Mouse (Mus musculus): Measurements from ENCODE around the gene Hhipl1. TPM values are rescaled to one million over a fixed set of nuclear protein-coding genes. Genes with fewer than 3 reads are reported as not detected.

The Hhipl1 gene
- polyA plus RNA-seq, 1 experiment from 2014 or later: 0.24 TPM

DNA sequence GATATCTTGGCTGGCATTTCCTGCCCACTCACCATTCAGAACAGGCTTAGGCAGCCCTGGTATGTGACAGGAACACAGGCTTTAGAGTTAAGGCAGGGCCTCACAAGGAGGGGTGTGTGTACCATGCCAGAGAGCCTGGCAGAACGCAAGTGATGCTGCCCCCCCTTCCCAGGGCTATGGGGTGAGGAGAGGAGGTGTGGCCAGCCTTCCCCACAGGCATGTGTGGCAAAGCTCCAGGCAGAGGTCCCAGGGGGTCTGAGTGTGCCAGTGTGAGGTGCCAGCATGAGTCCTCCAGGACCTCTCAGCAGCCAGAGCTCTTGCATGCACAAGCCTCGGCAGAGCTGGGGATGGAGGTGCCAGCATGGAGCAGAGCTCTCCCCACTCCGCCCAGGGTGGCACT lies 11.4 kb upstream of the Hhipl1 start:
- Histone ChIP-seq H3K4me3 (ENCODE audit: low read depth, low read length) (no peak overlapping the region), H3K36me3 (ENCODE audit: control insufficient read depth, insufficient read depth, low read length) (no peaks in the 10 kb centered on the region), H3K9me3 (ENCODE audit: control insufficient read depth, low read length) (no peaks in the 10 kb centered on the region), H3K4me2 (replicated peaks; ENCODE audit: low read depth) (no peak overlapping the region), H3K27me3 (ENCODE audit: control insufficient read depth, insufficient read depth, low read length) (no peaks in the 10 kb centered on the region), H3K9ac (ENCODE audit: low read length) (no peak overlapping the region), H3K4me1 (replicated peaks; ENCODE audit: control insufficient read depth, insufficient read depth) (no peaks in the 10 kb centered on the region), H3K27ac (replicated peaks) (no peak overlapping the region)
- ATAC-seq (ENCODE audit: low FRiP score, low TSS enrichment): peak; percentile 8; the same call in 1 of the 2 replicates
- DNase-seq (ENCODE audit: low spot score): no peak
- 56% methylated on average over 3 of the region's 3 CpGs for WGBS
- TF ChIP-seq EP300 (optimal IDR thresholded peaks at IDR 0.05): no peak
- no peak for TF ChIP-seq CTCF (IDR thresholded peaks at IDR 0.05; ENCODE audit: low read depth)

DNA sequence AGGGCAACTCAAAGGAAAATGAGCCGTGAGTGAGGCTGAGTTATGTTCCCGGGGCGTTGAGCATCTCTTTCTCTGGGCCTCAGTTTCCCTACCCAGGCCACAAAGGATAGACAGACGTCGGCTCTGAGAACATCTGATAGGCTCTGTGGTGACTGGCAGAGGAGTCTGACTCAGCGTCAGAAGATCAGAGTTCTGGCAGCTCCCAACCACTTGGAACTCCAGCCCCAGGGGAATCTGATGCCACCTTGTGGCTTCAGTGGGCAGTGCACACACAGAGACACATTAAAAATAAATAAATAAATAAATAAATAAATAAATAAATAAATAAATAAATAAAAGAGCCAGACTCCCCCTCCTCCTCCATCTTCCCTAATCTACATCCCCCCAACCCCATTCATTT lies 9.0 kb upstream of the Hhipl1 start:
- no peaks in the 10 kb centered on the region for H3K9me3 ChIP-seq (ENCODE audit: control insufficient read depth, low read length)
- no peaks in the 10 kb centered on the region for H3K36me3 ChIP-seq (ENCODE audit: control insufficient read depth, insufficient read depth, low read length)
- H3K27me3 ChIP-seq (ENCODE audit: control insufficient read depth, insufficient read depth, low read length): no peaks in the 10 kb centered on the region
- ATAC-seq (ENCODE audit: low FRiP score, low TSS enrichment): 0 out of 2 replicates have a peak, but pooled peaks have one; percentile 20
- TF ChIP-seq CTCF (IDR thresholded peaks at IDR 0.05; ENCODE audit: low read depth): peak; percentile 64
- no peak for TF ChIP-seq EP300 (optimal IDR thresholded peaks at IDR 0.05)
- WGBS: 76% methylated on average over 6 of the region's 6 CpGs
- H3K4me3 ChIP-seq (ENCODE audit: low read depth, low read length): no peak overlapping the region
- peak; percentile 41 for DNase-seq (ENCODE audit: low spot score)
- H3K4me2 ChIP-seq (replicated peaks; ENCODE audit: low read depth): no peak overlapping the region
- no peak overlapping the region for H3K9ac ChIP-seq (ENCODE audit: low read length)
- no peaks in the 10 kb centered on the region for H3K4me1 ChIP-seq (replicated peaks; ENCODE audit: control insufficient read depth, insufficient read depth)
- no peak overlapping the region for H3K27ac ChIP-seq (replicated peaks)

DNA sequence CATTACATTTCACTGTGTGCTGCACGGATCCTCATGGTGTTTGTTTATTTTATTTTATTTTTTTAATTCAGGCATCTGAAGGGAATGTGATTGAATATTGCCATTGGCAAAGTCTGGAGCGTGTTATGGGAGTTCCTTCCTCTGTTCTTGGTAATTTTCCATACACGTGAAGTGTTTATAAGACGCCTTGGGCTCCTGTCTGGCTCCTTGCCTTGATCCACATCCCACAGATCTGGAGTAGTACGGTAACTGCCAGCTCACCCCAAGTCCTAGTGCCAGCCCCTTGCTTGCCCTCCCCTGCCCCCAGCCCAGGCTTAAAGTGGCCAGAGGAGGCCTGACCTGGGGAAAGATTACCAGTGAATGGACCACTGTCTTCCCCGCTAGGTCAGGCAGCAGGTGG lies 5.1 kb upstream of the Hhipl1 start:
- H3K27ac ChIP-seq (replicated peaks): no peak overlapping the region
- peaks cover 2% of the 10 kb centered on the region; the same call in 1 of the 2 replicates for H3K4me1 ChIP-seq (replicated peaks; ENCODE audit: control insufficient read depth, insufficient read depth)
- no peak overlapping the region for H3K4me3 ChIP-seq (ENCODE audit: low read depth, low read length)
- no peaks in the 10 kb centered on the region for H3K9me3 ChIP-seq (ENCODE audit: control insufficient read depth, low read length)
- no peaks in the 10 kb centered on the region; the same call in 1 of the 2 replicates for H3K27me3 ChIP-seq (ENCODE audit: control insufficient read depth, insufficient read depth, low read length)
- TF ChIP-seq CTCF (IDR thresholded peaks at IDR 0.05; ENCODE audit: low read depth): no peak
- no peak for TF ChIP-seq EP300 (optimal IDR thresholded peaks at IDR 0.05)
- DNase-seq (ENCODE audit: low spot score) (no peak), ATAC-seq (ENCODE audit: low FRiP score, low TSS enrichment) (no peak)
- no peak overlapping the region for H3K4me2 ChIP-seq (replicated peaks; ENCODE audit: low read depth)
- 54% methylated on average over 6 of the region's 6 CpGs for WGBS
- H3K9ac ChIP-seq (ENCODE audit: low read length): no peak overlapping the region
- H3K36me3 ChIP-seq (ENCODE audit: control insufficient read depth, insufficient read depth, low read length): no peaks in the 10 kb centered on the region

DNA sequence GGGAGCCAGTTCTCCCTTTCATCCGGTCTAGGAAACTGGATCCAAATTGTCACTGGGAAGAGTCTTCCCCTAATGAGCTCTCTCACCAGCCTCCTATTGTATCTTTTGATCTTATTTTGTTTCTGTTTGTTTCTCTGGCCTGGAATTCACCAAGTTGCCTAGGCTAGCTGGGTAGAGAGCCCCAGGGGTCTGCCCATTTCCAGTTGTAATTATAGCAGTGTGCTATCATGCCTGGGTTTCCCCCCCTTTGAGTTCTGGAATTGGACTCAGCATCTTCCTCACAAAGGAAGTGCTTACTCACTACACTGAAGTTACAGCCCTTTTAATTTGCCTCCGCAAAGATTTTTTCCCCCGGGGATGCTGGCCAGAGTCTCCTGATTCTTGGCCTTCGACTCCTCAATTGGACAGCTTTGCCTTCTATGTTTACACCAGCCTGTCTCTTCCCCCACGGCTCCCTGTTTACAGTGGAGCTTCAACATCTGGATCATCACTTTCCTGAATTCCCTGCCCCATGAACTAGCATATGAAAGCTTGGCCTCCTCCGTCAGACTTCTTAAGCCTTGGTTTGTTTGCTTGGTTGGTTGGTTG lies 2.2 kb upstream of the Hhipl1 start:
- Histone ChIP-seq H3K4me2 (replicated peaks; ENCODE audit: low read depth) (no peak overlapping the region), H3K27ac (replicated peaks) (no peak overlapping the region), H3K9ac (ENCODE audit: low read length) (no peak overlapping the region), H3K4me3 (ENCODE audit: low read depth, low read length) (no peak overlapping the region), H3K36me3 (ENCODE audit: control insufficient read depth, insufficient read depth, low read length) (no peaks in the 10 kb centered on the region), H3K4me1 (replicated peaks; ENCODE audit: control insufficient read depth, insufficient read depth) (peaks cover 3% of the 10 kb centered on the region; the same call in 1 of the 2 replicates), H3K27me3 (ENCODE audit: control insufficient read depth, insufficient read depth, low read length) (no peaks in the 10 kb centered on the region; the same call in 1 of the 2 replicates), H3K9me3 (ENCODE audit: control insufficient read depth, low read length) (no peaks in the 10 kb centered on the region)
- no peak for DNase-seq (ENCODE audit: low spot score)
- 39% methylated on average over 6 of the region's 6 CpGs for WGBS
- ATAC-seq (ENCODE audit: low FRiP score, low TSS enrichment): no peak
- TF ChIP-seq EP300 (optimal IDR thresholded peaks at IDR 0.05) (no peak), CTCF (IDR thresholded peaks at IDR 0.05; ENCODE audit: low read depth) (no peak)

DNA sequence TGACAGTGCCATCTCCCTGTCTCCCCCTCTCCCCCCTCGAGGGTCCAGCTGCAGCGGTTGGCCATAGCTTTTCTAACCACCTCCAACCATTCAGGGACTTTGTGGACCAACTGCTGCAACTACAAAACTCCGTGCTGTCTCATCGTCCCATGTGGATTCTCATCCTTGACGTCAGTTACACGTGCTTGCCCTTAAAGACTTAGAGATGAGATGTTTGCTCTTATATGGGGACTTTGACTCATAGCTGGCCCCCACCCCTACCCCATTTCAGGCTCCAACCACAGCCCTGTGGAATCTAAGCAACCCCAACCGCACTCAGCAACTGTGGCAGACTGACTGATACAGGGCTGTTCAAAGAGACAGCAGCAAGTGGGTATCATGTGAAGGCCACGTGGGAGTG lies 898 bp upstream of the Hhipl1 start:
- Histone ChIP-seq H3K27ac (replicated peaks) (no peak overlapping the region), H3K4me1 (replicated peaks; ENCODE audit: control insufficient read depth, insufficient read depth) (peaks cover 3% of the 10 kb centered on the region; the same call in 1 of the 2 replicates), H3K4me2 (replicated peaks; ENCODE audit: low read depth) (no peak overlapping the region), H3K9me3 (ENCODE audit: control insufficient read depth, low read length) (no peaks in the 10 kb centered on the region), H3K36me3 (ENCODE audit: control insufficient read depth, insufficient read depth, low read length) (no peaks in the 10 kb centered on the region), H3K4me3 (ENCODE audit: low read depth, low read length) (no peak overlapping the region), H3K9ac (ENCODE audit: low read length) (no peak overlapping the region), H3K27me3 (ENCODE audit: control insufficient read depth, insufficient read depth, low read length) (no peaks in the 10 kb centered on the region; the same call in 1 of the 2 replicates)
- ATAC-seq (ENCODE audit: low FRiP score, low TSS enrichment) (no peak), DNase-seq (ENCODE audit: low spot score) (no peak)
- TF ChIP-seq CTCF (IDR thresholded peaks at IDR 0.05; ENCODE audit: low read depth) (no peak), EP300 (optimal IDR thresholded peaks at IDR 0.05) (no peak)
- 72% methylated on average over 8 of the region's 8 CpGs for WGBS

DNA sequence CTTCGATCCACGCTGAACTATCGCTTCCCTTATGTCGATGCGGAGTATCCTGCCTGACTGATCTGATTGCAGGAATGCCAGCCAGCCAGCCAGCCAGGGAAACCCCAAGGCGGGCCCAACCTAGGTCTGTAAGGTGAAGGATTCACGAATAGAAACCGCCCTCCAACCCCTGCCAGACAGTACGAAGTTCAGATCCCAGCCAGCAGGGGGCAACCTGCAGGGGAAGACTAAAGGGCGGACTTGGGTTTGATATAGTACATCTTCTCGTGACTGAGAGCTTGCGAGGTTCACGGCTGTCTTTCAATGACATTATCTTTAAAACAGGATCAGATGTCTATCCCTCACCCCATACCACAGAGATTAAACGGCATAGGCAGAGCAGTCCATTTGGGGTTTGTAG lies 1.5 kb downstream of the Hhipl1 start:
- 36% methylated on average over 14 of the region's 14 CpGs for WGBS
- H3K4me1 ChIP-seq (replicated peaks; ENCODE audit: control insufficient read depth, insufficient read depth): peaks cover 3% of the 10 kb centered on the region; the same call in 1 of the 2 replicates
- H3K36me3 ChIP-seq (ENCODE audit: control insufficient read depth, insufficient read depth, low read length): no peaks in the 10 kb centered on the region
- H3K27ac ChIP-seq (replicated peaks): no peak overlapping the region
- no peaks in the 10 kb centered on the region; the same call in 1 of the 2 replicates for H3K27me3 ChIP-seq (ENCODE audit: control insufficient read depth, insufficient read depth, low read length)
- H3K9me3 ChIP-seq (ENCODE audit: control insufficient read depth, low read length): no peaks in the 10 kb centered on the region
- DNase-seq (ENCODE audit: low spot score): peak; percentile 74
- H3K4me2 ChIP-seq (replicated peaks; ENCODE audit: low read depth): no peak overlapping the region
- ATAC-seq (ENCODE audit: low FRiP score, low TSS enrichment): no peak
- TF ChIP-seq CTCF (IDR thresholded peaks at IDR 0.05; ENCODE audit: low read depth) (peak; percentile 81), EP300 (optimal IDR thresholded peaks at IDR 0.05) (no peak)
- no peak overlapping the region for H3K4me3 ChIP-seq (ENCODE audit: low read depth, low read length)
- no peak overlapping the region for H3K9ac ChIP-seq (ENCODE audit: low read length)
